Mouse (Mus musculus) gastrocnemius, adult 2 months (tissue): ENCODE measurements at regions not wholly inside any gene's neighbourhood (a gene's known extent, or its start where the extent isn't known, plus 50 kb on each side); places are given as distances from the start of the nearest gene placed in this dataset.

Experiments
- DNase-seq: peaks from one replicate; pipeline ENCODE4 v3.0.0; 2022
- H3K27ac ChIP-seq: fragments of 200-600 bp; 2 replicates; pipeline ENCODE4 v1.8.1; 2022; ENCODE audit warnings: mild to moderate bottlenecking
- H3K4me3 ChIP-seq: fragments of 200-600 bp; 2 replicates; pipeline ENCODE4 v1.8.1; 2022; ENCODE audit warnings: mild to moderate bottlenecking, moderate library complexity
- CTCF ChIP-seq: fragments of 200-600 bp; IDR thresholded peaks from 2 replicates; pipeline ENCODE4 v1.8.1; 2022; ENCODE audit warnings: antibody characterized with exemption, mild to moderate bottlenecking, moderate library complexity
- intact Hi-C: fragments of 180-260 bp; cut with DNase I; formaldehyde crosslinking; loops from one replicate; pipeline ENCODE4 v1.15.1; 2025

GRCm38 (mm10) chr16:93367995-93368394 is 235.9 kb downstream of the Setd4 start:
- Histone ChIP-seq H3K4me3 (no peak overlapping the region), H3K27ac (no peak overlapping the region)
- TF ChIP-seq CTCF: no peak
- DNase-seq: no peak
- intact Hi-C loops: no loop called here

GRCm38 (mm10) chr16:93367246-93367805 is 236.5 kb downstream of the Setd4 start:
- no peak for DNase-seq
- H3K27ac ChIP-seq: no peak overlapping the region
- no peak for TF ChIP-seq CTCF
- intact Hi-C loops: no loop called here
- no peak overlapping the region for H3K4me3 ChIP-seq

GRCm38 (mm10) chr16:93366383-93366941 is 237.4 kb downstream of the Setd4 start:
- no peak for TF ChIP-seq CTCF
- Histone ChIP-seq H3K27ac (no peak overlapping the region), H3K4me3 (no peak overlapping the region)
- DNase-seq: no peak
- intact Hi-C loops: no loop called here

GRCm38 (mm10) chr16:93365236-93365951 is 238.5 kb downstream of the Setd4 start:
- no peak for TF ChIP-seq CTCF
- intact Hi-C loops: no loop called here
- Histone ChIP-seq H3K4me3 (no peak overlapping the region), H3K27ac (no peak overlapping the region)
- no peak for DNase-seq

GRCm38 (mm10) chr16:93359772-93360171 is 244.1 kb downstream of the Setd4 start:
- no peak for DNase-seq
- no peak for TF ChIP-seq CTCF
- intact Hi-C loops: no loop called here

GRCm38 (mm10) chr16:93358613-93359012 is 245.2 kb downstream of the Setd4 start:
- no peak overlapping the region for H3K27ac ChIP-seq
- TF ChIP-seq CTCF: no peak
- no peak for DNase-seq
- intact Hi-C loops: no loop called here
- H3K4me3 ChIP-seq: no peak overlapping the region

More at GRCm38 (mm10) chr16:93359772-93360171, 244.1 kb downstream of the Setd4 start:
- Histone ChIP-seq H3K27ac (no peak overlapping the region), H3K4me3 (no peak overlapping the region)

- intact Hi-C loops: no loop called here
- H3K27ac ChIP-seq: no peak overlapping the region
- no peak overlapping the region for H3K4me3 ChIP-seq
- TF ChIP-seq CTCF: no peak
- no peak for DNase-seq
Observed at GRCm38 (mm10) chr16:93358166-93358565, 245.7 kb downstream of the Setd4 start.

GRCm38 (mm10) chr16:93355204-93355899 is 248.5 kb downstream of the Setd4 start:
- intact Hi-C loops: no loop called here
- no peak for TF ChIP-seq CTCF
- H3K27ac ChIP-seq: no peak overlapping the region
- DNase-seq: no peak
- no peak overlapping the region for H3K4me3 ChIP-seq

- H3K4me3 ChIP-seq: no peak overlapping the region
- intact Hi-C loops: no loop called here
- no peak overlapping the region for H3K27ac ChIP-seq
- no peak for TF ChIP-seq CTCF
- DNase-seq: no peak
Observed at GRCm38 (mm10) chr16:93353971-93354370, 249.9 kb downstream of the Setd4 start.

- intact Hi-C loops: no loop called here
- no peak overlapping the region for H3K27ac ChIP-seq
- TF ChIP-seq CTCF: no peak
- DNase-seq: no peak
- H3K4me3 ChIP-seq: no peak overlapping the region
Observed at GRCm38 (mm10) chr16:93344555-93344954, 259.3 kb downstream of the Setd4 start.

- intact Hi-C loops: no loop called here
- no peak for DNase-seq
- Histone ChIP-seq H3K27ac (no peak overlapping the region), H3K4me3 (no peak overlapping the region)
- TF ChIP-seq CTCF: no peak
Observed at GRCm38 (mm10) chr16:93342701-93343100, 261.2 kb downstream of the Setd4 start.

GRCm38 (mm10) chr16:93341791-93342190 is 262.1 kb downstream of the Setd4 start:
- Histone ChIP-seq H3K27ac (no peak overlapping the region), H3K4me3 (no peak overlapping the region)
- no peak for DNase-seq
- intact Hi-C loops: no loop called here
- TF ChIP-seq CTCF: no peak

- TF ChIP-seq CTCF: no peak
- intact Hi-C loops: no loop called here
Observed at GRCm38 (mm10) chr16:93338806-93339205, 265.1 kb downstream of the Setd4 start.

More at GRCm38 (mm10) chr16:93338806-93339205, 265.1 kb downstream of the Setd4 start:
- Histone ChIP-seq H3K4me3 (no peak overlapping the region), H3K27ac (no peak overlapping the region)
- DNase-seq: no peak
